Mouse (Mus musculus) stomach, postnatal 0 days (tissue): ENCODE measurements at regions not wholly inside any gene's neighbourhood (a gene's known extent, or its start where the extent isn't known, plus 50 kb on each side); places are given as distances from the start of the nearest gene placed in this dataset.
"Not testable (repeated sequence)": the region's sequence is repeated elsewhere in the genome, so short reads cannot be mapped to it uniquely, and the experiment has no call there.

Experiments
- ATAC-seq: fragments of 200-750 bp; cut with Nextera tagmentation; 2 replicates; pipeline ENCODE4 v1.8.0; 2017; ENCODE audit not compliant: low FRiP score, low TSS enrichment
- DNase-seq: peaks from one replicate; pipeline ENCODE4 v3.0.0-alpha.2; 2016; ENCODE audit warnings: low spot score
- H3K27ac ChIP-seq: fragments of 300-500 bp; sonication (generic); replicated peaks from 2 replicates; pipeline ENCODE4 v1.5.1; 2014; ENCODE audit warnings: mild to moderate bottlenecking, control low read depth
- H3K27me3 ChIP-seq: fragments of 300-500 bp; sonication (generic); 2 replicates; pipeline ENCODE4 v1.6.1; 2014; ENCODE audit warnings: low read length; ENCODE audit not compliant: control insufficient read depth, insufficient read depth
- H3K36me3 ChIP-seq: fragments of 300-500 bp; sonication (generic); 2 replicates; pipeline ENCODE4 v1.6.1; 2014; ENCODE audit warnings: low read length, mixed read lengths; ENCODE audit not compliant: control insufficient read depth, insufficient read depth
- H3K4me1 ChIP-seq: fragments of 300-500 bp; sonication (generic); replicated peaks from 2 replicates; pipeline ENCODE4 v1.6.1; 2014; ENCODE audit warnings: antibody characterized with exemption; ENCODE audit not compliant: control insufficient read depth, insufficient read depth
- H3K4me2 ChIP-seq: fragments of 300-500 bp; sonication (generic); replicated peaks from 2 replicates; pipeline ENCODE4 v1.6.1; 2014; ENCODE audit warnings: low read depth, mild to moderate bottlenecking, control low read depth, moderate library complexity
- H3K4me3 ChIP-seq: fragments of 300-500 bp; sonication (generic); 2 replicates; pipeline ENCODE4 v1.5.1; 2014; ENCODE audit warnings: low read depth, low read length, control low read depth
- H3K9ac ChIP-seq: fragments of 300-500 bp; sonication (generic); 2 replicates; pipeline ENCODE4 v1.6.1; 2014; ENCODE audit warnings: mild to moderate bottlenecking, low read length, control low read depth, mixed read lengths
- H3K9me3 ChIP-seq: fragments of 300-500 bp; sonication (generic); 2 replicates; pipeline ENCODE4 v1.6.1; 2016; ENCODE audit warnings: low read length; ENCODE audit not compliant: control insufficient read depth
- CTCF ChIP-seq: IDR thresholded peaks from 2 replicates; pipeline ENCODE4 v1.5.1; 2016; ENCODE audit warnings: antibody characterized with exemption, low read depth, mild to moderate bottlenecking, moderate library complexity
- EP300 ChIP-seq: optimal IDR thresholded peaks from 2 replicates; pipeline ENCODE3; 2016; ENCODE audit warnings: antibody characterized with exemption
- WGBS: fragments of 180-500 bp; shearing (Covaris S2); extraction: QIAGEN DNeasy Blood & Tissue Kit; methylation state at CpG from one replicate; pipeline ENCODE4 v1.1.7; 2014; 5-methylcytosine and 5-hydroxymethylcytosine counted together

- H3K4me3 ChIP-seq, result no peak overlapping the region
- H3K9me3 ChIP-seq, result no peaks in the 10 kb centered on the region
- H3K4me1 ChIP-seq, result no peaks in the 10 kb centered on the region
- no peak for ATAC-seq
- 57% methylated on average over 1 of the region's 1 CpGs for WGBS
- no peak overlapping the region for H3K9ac ChIP-seq
- TF ChIP-seq CTCF, result no peak
- H3K4me2 ChIP-seq, result no peak overlapping the region
- H3K36me3 ChIP-seq, result no peaks in the 10 kb centered on the region
- no peak overlapping the region for H3K27ac ChIP-seq
- no peaks in the 10 kb centered on the region for H3K27me3 ChIP-seq
- no peak for DNase-seq
These were observed 133.0 kb upstream of the Pou6f2 start for GRCm38 (mm10) chr13:18530509-18530908.

- TF ChIP-seq CTCF (no peak), EP300 (no peak)
- Histone ChIP-seq H3K27ac (no peak overlapping the region), H3K27me3 (no peaks in the 10 kb centered on the region), H3K4me3 (no peak overlapping the region), H3K9me3 (no peaks in the 10 kb centered on the region), H3K9ac (no peak overlapping the region), H3K36me3 (no peaks in the 10 kb centered on the region), H3K4me1 (no peaks in the 10 kb centered on the region), H3K4me2 (no peak overlapping the region)
- ATAC-seq (no peak), DNase-seq (no peak)
- 18% methylated on average over 4 of the region's 4 CpGs for WGBS
These were observed 100.7 kb upstream of the Pou6f2 start for GRCm38 (mm10) chr13:18498159-18498558.

GRCm38 (mm10) chr13:18497582-18498157, 100.2 kb upstream of the Pou6f2 start:
- no peak overlapping the region for H3K4me3 ChIP-seq
- no peaks in the 10 kb centered on the region for H3K4me1 ChIP-seq
- H3K27me3 ChIP-seq, result no peaks in the 10 kb centered on the region
- DNase-seq (no peak), ATAC-seq (no peak)
- no peaks in the 10 kb centered on the region for H3K9me3 ChIP-seq
- TF ChIP-seq EP300 (no peak), CTCF (no peak)
- no peak overlapping the region for H3K27ac ChIP-seq
- no peak overlapping the region for H3K9ac ChIP-seq
- 12% methylated on average over 5 of the region's 5 CpGs for WGBS
- H3K4me2 ChIP-seq, result no peak overlapping the region
- no peaks in the 10 kb centered on the region for H3K36me3 ChIP-seq

- Histone ChIP-seq H3K9ac (no peak overlapping the region), H3K27me3 (no peaks in the 10 kb centered on the region), H3K4me3 (no peak overlapping the region), H3K4me1 (no peaks in the 10 kb centered on the region), H3K4me2 (no peak overlapping the region), H3K36me3 (no peaks in the 10 kb centered on the region), H3K9me3 (no peaks in the 10 kb centered on the region), H3K27ac (no peak overlapping the region)
- DNase-seq (no peak), ATAC-seq (no peak)
- TF ChIP-seq EP300, result no peak
- TF ChIP-seq CTCF, result no peak
- 62% methylated on average over 10 of the region's 10 CpGs for WGBS
These were observed 97.7 kb upstream of the Pou6f2 start for GRCm38 (mm10) chr13:18495021-18495811.

DNA sequence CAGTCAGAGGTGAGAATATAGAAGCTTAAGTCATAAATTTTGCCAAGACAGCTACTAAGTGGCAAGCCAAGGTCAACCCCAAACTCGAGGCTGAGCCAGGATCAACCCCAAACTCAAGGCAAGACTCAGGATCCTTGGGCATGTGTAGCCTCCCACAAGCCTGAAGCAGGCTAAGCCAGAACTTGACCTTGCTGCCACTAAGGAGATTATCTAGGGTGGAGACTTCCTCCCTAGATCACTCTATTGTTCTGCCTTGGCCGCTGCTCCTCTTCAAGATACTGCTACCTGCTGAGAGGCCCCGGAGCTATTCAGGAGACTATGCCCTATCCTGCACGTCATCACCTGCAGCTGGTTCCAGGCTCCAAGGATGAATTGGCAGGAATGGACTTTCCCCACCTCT, 88.3 kb upstream of the Pou6f2 start:
- H3K9me3 ChIP-seq, H3K27ac ChIP-seq, DNase-seq, H3K36me3 ChIP-seq, H3K27me3 ChIP-seq, H3K9ac ChIP-seq, H3K4me2 ChIP-seq, H3K4me1 ChIP-seq, ATAC-seq, H3K4me3 ChIP-seq: not testable (repeated sequence)
- WGBS, result 27% methylated on average over 4 of the region's 4 CpGs

GRCm38 (mm10) chr13:18485080-18485479, 87.6 kb upstream of the Pou6f2 start:
- 78% methylated on average over 1 of the region's 1 CpGs for WGBS
- no peak for TF ChIP-seq EP300
- no peak for TF ChIP-seq CTCF
- Histone ChIP-seq H3K4me2 (no peak overlapping the region), H3K9me3 (no peaks in the 10 kb centered on the region), H3K4me1 (no peaks in the 10 kb centered on the region), H3K4me3 (no peak overlapping the region), H3K27me3 (no peaks in the 10 kb centered on the region), H3K9ac (no peak overlapping the region), H3K36me3 (no peaks in the 10 kb centered on the region), H3K27ac (no peak overlapping the region)
- ATAC-seq (no peak), DNase-seq (no peak)
